Mouse (Mus musculus): ENCODE data around the gene Coq5. TPM values are rescaled to one million over a fixed set of nuclear protein-coding genes. Genes with fewer than 3 reads are reported as not detected.

Gene Coq5
- total RNA-seq (2023) = 10 to 100 TPM in 1 of 2 experiments, 1 to 10 TPM in 1; 9.3 to 10.7 TPM

DNA sequence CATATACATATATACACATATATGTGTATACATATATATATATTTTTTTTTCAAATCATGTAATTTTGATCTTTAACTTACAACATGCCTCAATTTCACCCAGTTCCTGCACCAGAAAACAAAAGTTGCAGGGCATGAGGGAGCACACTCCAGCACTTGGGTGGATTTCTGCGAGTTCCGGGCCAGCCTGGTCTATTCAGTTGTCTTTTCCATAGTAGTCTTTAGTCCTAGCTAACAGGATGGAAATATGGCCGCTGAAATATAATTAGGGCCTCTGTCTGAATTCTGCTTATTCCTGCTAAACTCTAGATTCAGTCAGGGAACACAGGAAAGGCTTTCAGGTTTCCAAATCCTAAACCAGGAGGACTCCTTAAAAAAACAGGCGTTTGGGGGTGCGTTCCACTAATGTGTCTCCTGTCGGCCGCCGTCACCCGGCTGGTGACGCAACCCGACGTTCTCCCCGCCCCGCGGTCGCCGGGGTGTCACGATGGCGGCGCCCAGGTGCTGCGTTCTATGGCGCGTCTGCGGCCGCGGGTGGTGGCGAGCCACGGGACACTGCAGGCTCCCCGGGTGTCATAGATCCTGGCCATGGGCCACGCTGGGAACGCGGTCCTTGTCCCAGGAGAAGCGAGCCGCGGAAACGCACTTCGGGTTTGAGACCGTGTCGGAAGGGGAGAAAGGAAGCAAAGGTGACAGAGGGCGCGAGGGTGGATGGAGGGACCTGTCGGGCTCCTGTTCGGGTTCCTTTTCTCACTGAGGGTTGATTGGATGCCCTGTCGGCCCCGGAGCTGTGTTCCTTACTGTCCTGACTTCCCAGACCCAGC lies at the start of gene Coq5:
Gene Coq5 (plus strand): TSS at position 441 of the 824 bp plus-strand sequence.

DNA sequence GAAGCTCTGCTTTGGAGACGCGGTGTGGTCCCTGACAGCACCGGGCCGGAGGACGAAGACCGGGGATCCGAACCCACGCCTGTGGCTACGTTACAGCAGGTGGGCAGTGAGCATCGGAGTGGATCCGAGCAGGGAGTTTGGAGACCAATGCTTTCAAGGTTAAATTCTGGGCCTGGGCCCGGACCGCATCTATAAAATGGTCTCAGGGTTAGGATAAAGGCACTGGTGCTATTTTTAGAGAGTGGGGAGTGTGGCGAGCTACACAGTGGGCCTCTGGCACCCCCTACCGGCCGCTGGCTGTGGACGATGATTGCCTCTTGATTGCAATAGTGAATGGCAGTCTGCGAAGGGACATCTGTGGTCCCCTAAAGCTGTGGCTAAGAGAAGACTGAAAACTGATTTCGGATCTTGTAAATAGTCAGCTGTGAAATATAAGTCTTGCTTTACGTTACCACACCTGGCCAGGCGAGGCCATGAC lies 43.6 kb upstream of the Coq5 start, which contains the start of gene Pop5:
Gene Pop5 (plus strand): TSS at position 51 of the 478 bp plus-strand sequence.

DNA sequence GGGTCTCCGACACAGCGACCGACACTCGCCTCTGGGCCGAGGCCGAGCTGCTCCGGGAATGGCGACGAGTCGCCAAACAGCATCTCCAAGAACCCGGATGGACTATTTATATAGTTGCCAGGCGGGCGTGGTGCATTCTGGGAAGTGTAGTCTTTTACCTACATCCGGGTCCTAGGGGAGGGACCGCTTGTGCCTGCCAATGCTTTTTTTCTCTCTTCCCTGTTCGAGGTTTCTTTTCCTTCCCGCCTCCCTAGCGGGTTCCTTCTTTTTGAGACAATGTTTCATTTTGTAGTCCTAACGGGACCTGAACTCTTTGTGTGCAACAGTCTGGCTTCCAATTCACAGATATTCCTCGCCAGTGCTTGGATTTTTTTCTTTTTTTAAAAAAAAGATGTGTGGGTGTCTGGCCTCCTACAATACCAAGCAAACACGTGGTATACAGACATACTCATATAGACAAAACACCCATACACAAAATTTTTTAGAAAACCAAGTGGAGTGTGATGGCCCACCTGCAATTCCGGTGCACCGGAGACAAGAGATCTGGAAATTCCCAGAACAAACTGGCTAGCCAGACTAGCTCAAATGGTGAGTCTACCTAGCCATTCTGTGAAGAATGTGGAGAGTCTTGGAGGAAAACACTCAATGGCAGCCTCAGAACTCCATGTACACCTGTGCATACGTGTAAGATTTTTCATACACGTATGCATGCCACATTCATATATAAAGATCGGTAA lies 6.5 kb upstream of the Coq5 start, which contains the start of gene Rnf10:
Gene Rnf10 (minus strand): TSS at position 87 of the 737 bp plus-strand sequence.

DNA sequence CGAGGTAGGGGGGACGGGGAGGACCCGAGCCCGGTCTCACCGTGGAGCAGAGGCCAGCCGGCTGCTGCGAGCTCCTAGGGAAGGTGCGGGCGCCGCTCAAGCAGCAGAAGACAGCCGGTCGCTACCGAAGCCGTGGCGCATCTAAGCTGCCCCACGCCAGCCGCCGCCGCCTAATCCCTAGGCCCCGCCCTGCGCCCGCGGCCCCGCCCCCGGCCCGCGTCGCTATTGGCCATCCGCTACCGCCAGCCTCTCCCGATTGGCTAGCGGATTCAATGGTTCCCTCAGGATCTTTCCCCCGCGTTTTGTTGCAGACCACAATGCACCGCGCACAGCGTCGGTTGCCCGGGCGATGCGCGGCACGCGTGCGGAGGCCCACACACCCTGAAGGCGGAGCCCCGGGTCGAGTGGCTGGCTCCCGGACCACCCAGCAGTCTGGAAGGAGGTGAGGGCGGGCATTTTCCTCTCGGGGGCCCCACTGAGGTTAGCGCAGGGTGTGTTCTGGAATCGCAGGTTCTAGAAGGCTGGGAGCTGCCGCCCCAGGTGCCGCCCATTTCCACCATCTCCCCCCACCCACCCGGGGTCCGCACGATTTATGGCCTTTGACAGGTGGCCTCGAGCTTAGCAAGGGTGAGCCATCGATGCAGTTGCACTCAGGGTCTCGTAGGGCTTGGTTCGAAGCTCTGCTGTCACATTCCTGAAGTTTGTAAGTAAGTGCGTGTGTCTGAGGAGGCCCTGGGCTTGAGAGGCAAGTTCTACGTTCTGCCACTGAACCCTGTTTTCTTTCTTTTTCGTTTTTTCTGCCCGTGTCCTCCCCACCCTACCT lies 21.5 kb downstream of the Coq5 start, which contains the start of gene Dynll1:
Gene Dynll1 (minus strand): TSS at position 208 of the 823 bp plus-strand sequence.

DNA sequence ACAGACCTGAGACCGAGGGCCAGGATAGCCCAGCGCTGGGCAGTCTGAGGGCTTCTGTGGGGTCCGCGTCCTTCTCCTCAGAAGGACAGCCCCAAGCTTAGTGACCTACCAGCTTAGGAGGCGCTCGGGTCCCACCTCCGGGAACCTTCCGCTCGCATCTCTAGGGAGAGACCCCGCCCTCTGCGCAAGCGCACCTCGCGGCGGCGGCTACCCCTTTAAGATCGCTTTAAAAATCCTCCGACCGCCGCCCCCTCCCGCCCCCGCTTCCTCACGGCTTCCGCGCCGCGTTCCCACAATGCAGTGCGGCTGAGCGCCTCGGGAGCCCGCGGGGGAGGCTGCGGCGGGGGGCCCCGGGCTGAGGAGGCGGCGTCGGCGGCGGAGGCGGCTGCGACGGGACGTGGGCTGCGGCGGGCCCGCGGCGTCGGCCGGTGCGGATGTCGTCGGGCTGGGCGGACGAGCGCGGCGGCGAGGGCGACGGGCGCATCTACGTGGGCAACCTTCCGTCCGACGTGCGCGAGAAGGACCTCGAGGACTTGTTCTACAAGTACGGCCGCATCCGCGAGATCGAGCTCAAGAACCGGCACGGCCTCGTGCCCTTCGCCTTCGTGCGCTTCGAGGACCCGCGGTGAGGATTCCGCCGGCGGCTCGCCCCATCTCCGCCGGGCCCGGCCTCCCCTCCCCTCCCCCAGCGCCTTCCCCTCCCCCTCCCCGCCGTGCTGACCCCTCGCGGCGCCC lies 47.6 kb downstream of the Coq5 start, which contains the start of gene Srsf9:
Gene Srsf9 (plus strand): TSS at position 303 of the 735 bp plus-strand sequence.

DNA sequence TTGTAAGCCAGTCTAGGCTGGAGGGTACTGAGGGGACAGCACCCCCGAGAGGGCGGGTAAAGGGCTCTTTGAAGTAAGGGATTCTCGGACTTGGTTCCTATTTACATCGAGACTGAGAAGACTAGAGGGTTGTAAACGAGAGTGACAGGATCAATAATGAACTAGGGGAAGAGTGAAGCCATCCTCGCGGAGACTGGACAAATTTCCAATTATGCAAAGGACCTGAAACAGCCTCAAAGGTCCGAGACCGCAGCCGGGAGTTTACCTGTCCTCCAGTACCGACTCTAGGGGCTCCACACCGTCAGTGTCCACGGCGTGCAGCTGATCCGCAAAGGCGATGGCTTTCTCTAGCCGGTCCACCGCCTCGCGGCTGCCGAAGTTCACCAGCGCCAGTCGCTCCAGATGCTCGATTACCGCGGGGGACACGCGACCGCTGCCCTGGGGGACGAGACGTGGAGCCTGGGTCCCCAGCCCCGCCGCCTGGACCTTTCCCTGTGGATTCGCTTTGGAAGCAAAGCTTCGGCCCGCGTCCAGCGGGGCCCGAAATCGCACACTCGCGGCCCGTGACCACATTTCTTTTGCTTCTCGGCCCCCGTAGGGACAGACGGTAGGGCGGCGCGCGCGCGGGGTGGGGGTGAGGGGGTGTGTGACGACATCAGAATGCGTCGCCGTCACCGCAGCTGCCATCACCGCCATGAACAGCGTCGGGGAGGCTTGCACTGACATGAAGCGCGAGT lies 61.3 kb downstream of the Coq5 start, which contains the start of the genes Gatc and Triap1:
Gene Gatc (minus strand): TSS at position 602 of the 737 bp plus-strand sequence.
Gene Triap1 (plus strand): TSS at position 649 of the 737 bp plus-strand sequence.

Other genes starting within 250 kb of the Coq5 start
- gene Gm10401, start 181.4 kb upstream of the Coq5 start, total RNA-seq (2023) = not detected
- gene Acads, start 160.3 kb upstream of the Coq5 start, total RNA-seq (2023) = 10 to 100 TPM; 15.7 to 16.2 TPM
- 10 to 100 TPM; 13.8 to 18.6 TPM for gene Unc119b, start 144.7 kb upstream of the Coq5 start, total RNA-seq (2023)
- 100 to 1,000 TPM; 123 to 124 TPM for gene Mlec, start 121.5 kb upstream of the Coq5 start, total RNA-seq (2023)
- not detected for gene Cabp1, start 85.3 kb upstream of the Coq5 start, total RNA-seq (2023)
- gene Pop5, start 43.8 kb upstream of the Coq5 start, total RNA-seq (2023) = 10 to 100 TPM; 14.2 to 16.2 TPM
- 100 to 1,000 TPM; 184 to 191 TPM for gene Rnf10, start 6.8 kb upstream of the Coq5 start, total RNA-seq (2023)
- gene Dynll1, start 21.3 kb downstream of the Coq5 start, total RNA-seq (2023) = 100 to 1,000 TPM; 209 to 220 TPM
- 10 to 100 TPM; 56.4 to 57.6 TPM for gene Srsf9, start 47.5 kb downstream of the Coq5 start, total RNA-seq (2023)
- gene Gatc, start 61.5 kb downstream of the Coq5 start, total RNA-seq (2023) = 10 to 100 TPM in 1 of 2 experiments, 1 to 10 TPM in 1; 9.1 to 10.3 TPM
- 10 to 100 TPM; 16.6 to 18.6 TPM for gene Triap1, start 61.6 kb downstream of the Coq5 start, total RNA-seq (2023)
- gene Cox6a1, start 69.3 kb downstream of the Coq5 start, total RNA-seq (2023) = 100 to 1,000 TPM; 267 to 287 TPM
- under 1 TPM; 0.13 to 0.48 TPM for gene Msi1, start 149.9 kb downstream of the Coq5 start, total RNA-seq (2023)
- not detected for gene Pla2g1b, start 186.6 kb downstream of the Coq5 start, total RNA-seq (2023)
- 1 to 10 TPM; 3.4 to 8.9 TPM for gene Sirt4, start 205.1 kb downstream of the Coq5 start, total RNA-seq (2023)
- gene Pxn, start 227.0 kb downstream of the Coq5 start, total RNA-seq (2023) = 100 to 1,000 TPM; 344 to 399 TPM